Mouse (Mus musculus) cerebellum, postnatal 4 days (tissue): Measurements from ENCODE around the gene Ap2m1.
"Not testable (repeated sequence)": the region's sequence is repeated elsewhere in the genome, so short reads cannot be mapped to it uniquely, and the experiment has no call there.

Experiments used
- DNase-seq, 2 experiments: peaks; one replicate each; pipeline ENCODE4 v3.0.0; 2022; ENCODE audit warnings: low spot score in 2 of 2, mixed read lengths in 1 of 2

Gene Ap2m1

GRCm38 (mm10) chr16:20535296-20536080 lies at the start of gene Ap2m1:
Gene Ap2m1, plus strand, starts transcription at chr16:20535478.
- peak; percentile 77 to 88 for DNase-seq

- DNase-seq, result no peak
These were observed 49.2 kb upstream of the Ap2m1 start for GRCm38 (mm10) chr16:20486048-20486447.

GRCm38 (mm10) chr16:20488151-20488550 lies 47.1 kb upstream of the Ap2m1 start:
- no peak for DNase-seq

- DNase-seq, result not testable (repeated sequence)
These were observed 46.5 kb upstream of the Ap2m1 start for GRCm38 (mm10) chr16:20488751-20489150.

GRCm38 (mm10) chr16:20489233-20489632 lies 46.0 kb upstream of the Ap2m1 start:
- no peak for DNase-seq

GRCm38 (mm10) chr16:20490581-20490980 lies 44.7 kb upstream of the Ap2m1 start:
- DNase-seq, result no peak

- DNase-seq, result no peak
These were observed 44.0 kb upstream of the Ap2m1 start for GRCm38 (mm10) chr16:20491301-20491700.

GRCm38 (mm10) chr16:20493452-20493851 lies 41.8 kb upstream of the Ap2m1 start:
- DNase-seq, result no peak

- peak in 1 of 2 experiments; percentile 47 for DNase-seq
These were observed 38.3 kb upstream of the Ap2m1 start for GRCm38 (mm10) chr16:20496671-20497600.

GRCm38 (mm10) chr16:20497980-20498676 lies 37.1 kb upstream of the Ap2m1 start:
- no peak for DNase-seq

- peak; percentile 76 to 81 for DNase-seq
These were observed 36.4 kb upstream of the Ap2m1 start, which contains the start of gene Eif2b5 for GRCm38 (mm10) chr16:20498677-20499475. Gene Eif2b5, plus strand, starts transcription at chr16:20498817.

GRCm38 (mm10) chr16:20506000-20506399 lies 29.3 kb upstream of the Ap2m1 start:
- no peak for DNase-seq

- no peak for DNase-seq
These were observed 25.9 kb upstream of the Ap2m1 start for GRCm38 (mm10) chr16:20509349-20509748.

- DNase-seq, result no peak
These were observed 23.9 kb upstream of the Ap2m1 start for GRCm38 (mm10) chr16:20511277-20511847.

- DNase-seq, result no peak
These were observed 19.2 kb upstream of the Ap2m1 start for GRCm38 (mm10) chr16:20516032-20516431.

GRCm38 (mm10) chr16:20516726-20517201 lies 18.5 kb upstream of the Ap2m1 start, which contains the start of gene Dvl3:
Gene Dvl3, plus strand, starts transcription at chr16:20516982.
- peak; percentile 72 to 88 for DNase-seq

- peak in 1 of 2 experiments; percentile 48 for DNase-seq
These were observed 18.1 kb upstream of the Ap2m1 start for GRCm38 (mm10) chr16:20517216-20517615.

- peak in 1 of 2 experiments; percentile 47 for DNase-seq
These were observed 17.4 kb upstream of the Ap2m1 start for GRCm38 (mm10) chr16:20517701-20518374.

- DNase-seq, result no peak
These were observed 11.4 kb upstream of the Ap2m1 start for GRCm38 (mm10) chr16:20523886-20524285.

- DNase-seq, result no peak
These were observed 6.5 kb upstream of the Ap2m1 start for GRCm38 (mm10) chr16:20528779-20529178.
